Mouse (Mus musculus): ENCODE measurements around the gene Mta2. TPM values are rescaled to one million over a fixed set of nuclear protein-coding genes. Genes with fewer than 3 reads are reported as not detected.
"Not testable (repeated sequence)": the region's sequence is repeated elsewhere in the genome, so short reads cannot be mapped to it uniquely, and the experiment has no call there.

The Mta2 gene
- total RNA-seq, 2 experiments from 2014 or later = 60.6 to 67.9 TPM

DNA sequence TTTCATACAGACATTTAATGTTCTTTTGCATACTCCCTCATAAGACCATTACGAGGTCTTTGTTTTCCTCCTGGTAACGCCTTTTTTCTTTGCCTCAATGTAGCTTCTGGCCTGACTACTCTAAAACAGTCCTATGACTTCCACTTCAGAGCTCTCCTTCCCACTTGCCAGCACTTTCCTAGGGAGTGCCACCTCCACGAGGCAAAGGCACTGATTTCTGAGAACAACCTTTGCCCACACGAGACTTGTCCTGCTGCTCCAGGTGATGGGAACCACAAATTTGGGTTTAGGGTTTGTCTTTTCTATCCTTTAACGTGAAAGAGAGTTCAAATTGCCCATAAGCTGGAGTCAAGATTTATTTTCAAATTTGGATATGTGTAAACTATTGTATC lies 24.5 kb downstream of the Mta2 start:
- DNase-seq (ENCODE audit: low spot score in 2 of 2) = no peak

DNA sequence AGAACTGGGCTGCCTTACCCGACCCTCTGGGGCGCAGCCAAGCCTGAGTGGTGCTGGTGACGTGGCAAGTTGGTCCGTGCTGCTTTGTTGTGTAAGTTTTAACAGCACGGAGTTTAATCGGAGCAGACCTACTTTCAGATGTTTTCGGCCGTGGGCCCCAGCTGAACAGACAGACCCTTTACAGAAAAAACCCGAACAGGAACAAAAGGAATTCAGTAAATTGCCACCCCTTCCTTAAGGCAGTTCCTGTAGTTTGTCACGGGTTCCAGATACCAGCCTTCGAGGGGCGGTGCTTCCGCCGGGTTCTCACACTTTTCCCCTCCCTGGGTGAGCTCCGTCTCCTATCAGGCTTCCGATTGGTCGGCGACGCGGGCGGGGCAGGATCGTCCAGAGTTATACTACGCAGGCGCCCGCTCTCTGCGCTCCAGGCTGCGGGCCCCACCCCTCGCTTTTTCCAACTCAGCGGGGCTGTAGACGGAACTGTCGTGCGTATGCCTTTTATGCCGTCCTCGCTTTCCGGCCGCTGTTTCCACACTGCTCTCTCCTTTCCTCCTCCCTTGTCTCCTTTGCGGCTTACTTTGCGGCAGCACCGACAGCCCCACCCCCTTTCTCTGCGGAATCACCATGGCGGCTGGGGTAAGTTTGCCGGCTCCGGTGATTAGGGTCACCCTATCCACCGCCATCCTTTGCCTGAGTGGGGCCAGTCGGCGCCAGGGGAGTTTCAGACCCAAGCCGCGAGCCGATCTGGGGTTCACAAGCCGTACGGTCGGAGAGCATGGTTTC lies 25.1 kb downstream of the Mta2 start, which contains the start of gene Eef1g:
Eef1g (plus strand) TSS at position 452 of the 783 bp plus-strand sequence.
- peak; percentile 96 to 98 for DNase-seq (ENCODE audit: low spot score in 2 of 2)

DNA sequence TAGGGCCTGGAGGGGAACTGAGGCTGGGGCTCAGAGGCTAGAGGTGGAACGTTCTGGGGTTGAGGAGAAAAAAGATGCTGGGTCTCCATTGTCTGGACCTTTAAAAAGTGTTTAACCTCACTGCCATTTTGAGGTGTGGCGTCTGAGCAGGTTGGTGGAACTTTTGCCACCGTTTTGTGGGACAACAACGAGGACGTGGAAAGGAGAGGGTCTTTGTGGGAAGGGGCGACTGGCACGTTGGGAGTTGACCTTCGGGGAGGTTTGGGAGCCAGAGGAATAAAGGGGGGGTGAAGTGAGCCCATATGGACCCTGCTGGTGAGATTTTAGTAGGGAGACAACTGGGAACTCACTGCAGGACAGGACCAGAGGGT lies 25.7 kb downstream of the Mta2 start:
- no peak for DNase-seq (ENCODE audit: low spot score in 2 of 2)

DNA sequence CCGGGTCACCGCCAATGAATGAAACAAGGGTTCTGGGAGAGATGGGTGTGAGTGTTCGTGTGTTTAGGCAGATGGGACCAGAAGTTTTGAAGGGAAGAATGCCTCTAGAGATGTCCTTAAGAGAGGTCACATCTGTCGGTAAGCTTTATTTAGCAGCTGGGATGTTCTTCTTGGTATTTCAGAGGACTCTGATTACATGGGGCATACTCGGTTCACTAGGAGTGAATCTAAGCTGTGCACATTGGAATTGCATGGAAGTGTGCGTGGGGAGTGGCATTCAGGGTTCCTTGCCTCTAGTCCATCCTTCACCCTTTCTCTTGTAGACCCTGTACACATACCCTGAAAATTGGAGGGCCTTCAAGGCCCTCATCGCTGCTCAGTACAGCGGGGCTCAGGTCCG lies 26.2 kb downstream of the Mta2 start:
- no peak for DNase-seq (ENCODE audit: low spot score in 2 of 2)

DNA sequence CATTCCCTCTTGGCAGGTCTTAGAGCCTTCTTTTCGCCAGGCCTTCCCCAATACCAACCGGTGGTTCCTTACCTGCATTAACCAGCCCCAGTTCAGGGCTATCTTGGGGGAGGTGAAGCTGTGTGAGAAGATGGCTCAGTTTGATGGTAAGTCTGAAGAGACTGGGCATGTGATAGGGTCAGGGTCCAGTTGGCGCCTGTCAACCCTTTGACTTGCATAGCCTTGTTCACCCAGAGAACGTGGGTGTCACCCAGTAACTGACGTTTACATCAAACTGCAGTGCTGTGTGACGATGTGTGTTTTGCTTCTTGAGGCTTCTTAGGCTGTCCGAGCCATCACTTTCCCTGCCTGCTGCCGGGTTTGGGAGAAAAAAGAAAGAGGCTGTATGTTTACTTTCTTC lies 30.8 kb downstream of the Mta2 start:
- DNase-seq (ENCODE audit: low spot score in 2 of 2) = not testable (repeated sequence)

DNA sequence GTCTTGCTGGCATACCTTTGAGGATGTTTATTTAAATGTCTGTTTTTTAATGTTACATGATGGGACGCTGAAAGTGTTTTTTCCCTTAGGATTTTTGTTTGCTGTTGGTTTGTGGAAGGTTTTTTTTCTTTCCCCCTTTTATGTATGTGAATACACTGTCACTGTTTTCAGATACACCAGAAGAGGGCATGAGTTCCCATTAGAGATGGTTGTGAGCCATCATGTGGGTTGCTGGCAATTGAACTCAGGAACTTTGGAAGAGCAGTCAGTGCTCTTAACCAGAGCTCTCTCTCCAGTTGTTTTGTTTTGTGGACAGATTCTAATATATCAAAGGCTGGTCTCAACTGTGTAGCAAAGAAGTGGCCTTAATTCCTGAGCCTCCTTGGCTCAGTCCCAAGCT lies 33.0 kb downstream of the Mta2 start:
- no peak for DNase-seq (ENCODE audit: low spot score in 2 of 2)

DNA sequence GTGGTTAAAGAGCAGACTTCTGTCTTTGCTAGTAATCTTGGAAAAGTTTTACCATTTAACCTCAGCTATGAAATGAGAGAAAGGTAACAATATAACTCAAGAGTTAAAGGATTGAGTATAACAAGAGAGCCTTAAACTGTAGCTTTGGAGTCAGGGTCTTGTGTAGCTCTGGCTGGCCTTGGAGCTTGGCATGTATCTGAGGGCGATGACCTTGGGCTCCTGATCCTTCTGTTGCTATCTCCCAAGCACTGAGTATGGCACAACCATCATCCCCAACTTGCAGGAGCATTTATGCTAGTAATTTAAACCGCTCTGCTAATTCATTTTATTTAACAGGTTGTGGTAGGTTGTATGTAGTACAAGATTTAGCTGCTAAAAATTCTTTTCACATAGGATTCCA lies 33.8 kb downstream of the Mta2 start:
- DNase-seq (ENCODE audit: low spot score in 2 of 2) = no peak

DNA sequence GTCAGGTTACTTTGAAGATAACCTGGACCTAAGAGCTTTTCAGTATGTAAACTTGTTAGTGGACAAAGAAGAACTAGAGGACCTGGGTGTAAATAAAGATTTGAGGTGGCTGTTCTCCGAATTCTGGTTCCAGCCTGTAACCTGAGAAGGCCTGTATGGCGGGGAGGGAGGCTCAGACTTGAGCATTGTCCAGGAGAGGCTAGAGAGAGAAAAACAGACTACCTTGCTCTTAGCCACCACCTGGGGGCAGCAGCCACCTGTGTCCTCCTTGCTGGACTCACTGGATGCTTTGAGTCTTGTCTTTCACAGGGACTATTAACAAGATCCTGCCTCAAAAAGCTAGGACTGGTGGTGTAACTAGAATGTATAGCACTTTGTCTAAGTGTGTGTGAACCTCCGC lies 34.9 kb downstream of the Mta2 start:
- peak in 1 of 2 experiments; percentile 40 for DNase-seq (ENCODE audit: low spot score in 2 of 2)

DNA sequence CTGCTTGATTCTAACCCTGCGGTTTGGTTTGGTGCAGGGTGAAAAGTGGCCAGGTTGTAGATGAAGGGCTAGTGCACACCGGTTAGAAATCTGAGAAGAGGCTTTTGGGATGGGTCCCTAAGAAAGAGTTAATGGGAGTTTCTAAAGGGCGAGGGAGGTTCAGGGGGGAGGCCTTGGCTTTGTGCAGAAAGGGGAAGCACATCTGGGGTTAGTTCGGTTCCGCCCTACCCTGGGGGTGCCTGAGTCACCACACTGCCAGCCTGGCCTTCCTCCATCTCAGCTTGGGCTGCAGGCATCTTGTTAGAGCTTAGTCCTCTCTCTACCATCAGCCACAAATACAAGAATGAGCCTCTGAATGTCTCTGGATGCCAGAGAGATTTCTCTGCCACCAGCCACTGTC lies 39.1 kb downstream of the Mta2 start:
- no peak for DNase-seq (ENCODE audit: low spot score in 2 of 2)

DNA sequence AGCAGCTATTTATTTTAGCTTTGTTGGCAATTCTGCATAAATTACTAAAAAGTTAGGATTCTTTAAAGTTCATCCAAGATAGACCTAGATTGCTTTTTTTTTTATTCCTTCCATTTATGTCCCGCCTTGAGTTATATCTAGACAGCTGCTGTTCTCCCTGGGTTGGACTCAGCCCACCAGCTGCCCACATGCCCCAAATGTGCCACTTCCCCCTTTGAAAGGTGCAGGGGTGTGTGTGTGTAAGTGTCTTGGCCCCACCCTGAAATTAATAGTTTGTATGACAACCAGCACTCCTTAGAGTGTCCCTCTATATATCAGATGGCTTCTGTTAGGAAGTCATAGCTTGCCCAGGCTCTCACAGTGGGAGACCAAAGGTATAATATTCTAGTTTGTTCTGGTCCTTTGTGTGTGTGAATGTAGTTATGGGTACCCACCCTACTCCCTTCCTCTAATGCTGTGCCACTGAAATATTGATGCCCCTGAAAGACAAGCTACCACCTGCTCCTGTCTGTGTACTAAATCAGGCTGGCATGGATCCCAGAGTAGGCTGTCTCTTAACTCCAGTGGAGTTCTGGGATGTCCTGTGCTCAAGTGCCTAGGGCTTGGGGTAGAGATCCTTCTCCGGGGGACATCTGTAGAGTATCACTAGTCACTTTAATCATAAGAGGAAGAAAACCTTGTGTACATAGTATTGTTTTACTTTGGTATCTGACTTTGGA lies 39.9 kb downstream of the Mta2 start:
- no peak for DNase-seq (ENCODE audit: low spot score in 2 of 2)

DNA sequence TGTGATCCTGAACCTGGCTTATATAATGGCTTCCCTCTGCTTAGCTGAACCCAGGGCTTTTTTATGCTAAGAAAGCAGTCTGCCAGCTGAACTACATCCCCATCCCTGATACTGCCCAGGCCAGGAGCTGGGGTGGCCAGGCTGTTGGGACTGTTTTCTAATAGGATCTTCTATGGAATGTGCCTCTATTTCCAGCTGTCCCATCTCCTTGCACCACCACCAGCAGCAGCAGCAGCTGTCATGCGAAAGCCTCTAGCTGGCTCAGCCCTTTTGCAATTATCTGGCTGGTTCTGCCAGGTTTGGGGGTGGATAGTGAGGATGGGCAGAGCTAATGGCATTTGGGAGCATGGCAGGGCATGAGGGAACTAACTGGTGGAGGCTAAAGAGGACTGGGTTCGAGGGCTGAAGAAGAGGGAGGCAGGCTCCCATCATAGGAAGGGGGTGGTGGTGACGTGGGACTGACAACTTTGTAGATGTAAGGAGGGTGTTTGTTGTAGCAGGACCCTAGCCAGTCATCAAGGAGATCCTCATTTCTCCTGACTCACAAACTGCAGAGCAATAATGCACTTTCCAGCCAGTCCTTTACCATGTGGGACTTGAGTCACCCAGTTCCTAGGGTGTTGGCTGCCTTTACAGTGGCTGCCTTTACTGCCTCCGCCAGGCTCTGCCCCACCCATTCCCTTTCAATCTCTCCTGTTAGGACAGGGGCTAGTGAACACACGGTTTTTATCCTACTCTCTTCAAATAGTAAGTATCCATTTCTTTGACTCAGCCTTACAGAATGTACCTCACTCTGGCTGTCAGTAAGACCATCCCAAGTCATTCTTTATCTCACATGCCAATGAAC lies 40.9 kb downstream of the Mta2 start:
- DNase-seq (ENCODE audit: low spot score in 2 of 2) = no peak

DNA sequence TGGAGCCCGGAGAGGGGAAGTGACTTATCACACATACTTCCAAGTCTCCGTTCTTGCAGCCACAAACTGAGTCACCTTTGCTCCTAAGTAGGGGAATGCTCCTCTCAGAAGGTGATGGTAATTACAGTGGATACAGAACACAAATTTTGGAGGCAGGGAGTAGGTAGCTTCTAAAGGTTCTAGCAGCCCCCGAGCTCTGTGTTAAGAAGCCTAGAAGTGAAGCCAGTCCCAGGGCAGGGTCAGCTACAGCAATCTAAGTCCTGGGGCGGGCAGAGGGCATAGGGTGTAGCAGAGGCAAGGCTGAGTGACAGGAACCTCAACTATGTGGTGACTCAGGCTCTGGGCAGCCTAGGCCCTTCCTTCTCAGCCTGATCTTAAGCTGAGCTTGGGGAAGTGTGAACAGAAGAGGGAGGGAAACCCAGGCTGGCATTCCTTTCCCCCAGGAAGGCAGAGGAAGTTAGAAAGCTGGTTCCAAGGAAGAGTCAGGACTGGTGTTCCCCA lies 41.5 kb downstream of the Mta2 start:
- DNase-seq (ENCODE audit: low spot score in 2 of 2) = no peak

DNA sequence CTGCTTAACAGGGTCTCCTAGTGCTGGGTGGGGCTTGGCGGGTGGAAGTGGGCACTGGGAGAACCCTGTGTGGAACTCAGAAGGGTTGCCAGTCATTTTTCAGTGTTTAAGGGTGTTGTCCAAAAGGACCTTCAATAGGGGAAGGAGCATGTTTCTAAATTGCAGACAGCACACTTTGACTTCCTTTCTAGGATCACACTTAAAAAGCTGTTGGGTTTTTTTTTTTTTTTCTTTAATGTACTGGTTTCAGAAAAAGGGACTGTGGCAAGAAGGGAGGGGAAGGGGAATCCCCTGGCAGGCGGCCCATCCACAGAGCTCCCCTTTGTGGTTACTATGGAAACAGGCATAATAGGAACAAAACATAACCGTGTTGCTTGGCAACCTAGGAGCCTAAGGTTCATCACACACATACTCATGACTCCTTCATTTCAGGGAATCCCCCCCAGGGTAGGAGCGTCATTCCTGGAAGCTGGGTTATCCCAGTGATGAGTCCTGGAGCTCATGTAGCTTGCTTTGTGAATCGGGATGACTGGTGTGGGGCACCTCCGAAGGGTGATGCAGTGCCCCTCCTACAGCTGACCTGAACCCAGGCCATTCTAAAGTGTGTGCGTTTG lies 42.7 kb downstream of the Mta2 start:
- DNase-seq (ENCODE audit: low spot score in 2 of 2) = peak; percentile 49 to 64

DNA sequence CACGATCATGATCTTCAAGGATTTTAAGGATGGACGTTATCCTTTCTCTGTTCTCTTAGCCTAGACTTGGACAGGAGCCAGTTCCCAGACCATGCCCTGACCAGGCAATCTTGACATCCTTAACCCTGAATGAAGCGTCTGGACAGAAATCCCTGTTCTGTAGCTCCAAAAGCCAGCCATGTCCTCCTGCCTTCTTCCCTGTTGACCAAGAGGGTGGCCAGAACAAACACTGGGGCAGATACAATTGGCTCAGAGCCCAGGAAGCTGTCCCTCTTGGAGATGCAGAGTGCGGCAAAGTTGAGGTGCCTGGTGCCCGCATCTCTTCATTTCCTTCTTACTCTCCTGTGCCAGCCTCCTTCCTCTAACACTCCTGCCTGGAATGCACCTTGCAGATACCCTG lies 44.2 kb downstream of the Mta2 start:
- no peak for DNase-seq (ENCODE audit: low spot score in 2 of 2)

DNA sequence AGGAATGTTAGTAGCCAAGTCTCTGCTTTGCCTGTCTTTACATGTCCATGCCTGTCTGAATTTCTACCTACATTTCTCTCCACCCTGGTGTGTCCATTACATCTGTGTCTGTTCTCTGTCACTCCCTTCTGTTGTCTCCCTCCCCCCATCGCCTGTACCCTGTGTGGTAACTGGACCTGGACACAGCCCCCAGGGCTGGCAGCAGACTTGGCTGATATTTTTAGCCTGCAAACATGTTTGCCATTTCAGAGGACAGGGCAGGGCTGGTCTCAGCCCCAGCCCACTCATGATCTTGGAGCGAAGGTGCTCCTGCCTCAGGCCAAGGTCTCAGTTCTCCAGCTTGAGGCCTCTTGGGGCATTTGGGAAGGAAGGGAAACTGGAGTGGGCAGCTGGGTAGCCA lies 46.1 kb downstream of the Mta2 start:
- DNase-seq (ENCODE audit: low spot score in 2 of 2) = no peak

DNA sequence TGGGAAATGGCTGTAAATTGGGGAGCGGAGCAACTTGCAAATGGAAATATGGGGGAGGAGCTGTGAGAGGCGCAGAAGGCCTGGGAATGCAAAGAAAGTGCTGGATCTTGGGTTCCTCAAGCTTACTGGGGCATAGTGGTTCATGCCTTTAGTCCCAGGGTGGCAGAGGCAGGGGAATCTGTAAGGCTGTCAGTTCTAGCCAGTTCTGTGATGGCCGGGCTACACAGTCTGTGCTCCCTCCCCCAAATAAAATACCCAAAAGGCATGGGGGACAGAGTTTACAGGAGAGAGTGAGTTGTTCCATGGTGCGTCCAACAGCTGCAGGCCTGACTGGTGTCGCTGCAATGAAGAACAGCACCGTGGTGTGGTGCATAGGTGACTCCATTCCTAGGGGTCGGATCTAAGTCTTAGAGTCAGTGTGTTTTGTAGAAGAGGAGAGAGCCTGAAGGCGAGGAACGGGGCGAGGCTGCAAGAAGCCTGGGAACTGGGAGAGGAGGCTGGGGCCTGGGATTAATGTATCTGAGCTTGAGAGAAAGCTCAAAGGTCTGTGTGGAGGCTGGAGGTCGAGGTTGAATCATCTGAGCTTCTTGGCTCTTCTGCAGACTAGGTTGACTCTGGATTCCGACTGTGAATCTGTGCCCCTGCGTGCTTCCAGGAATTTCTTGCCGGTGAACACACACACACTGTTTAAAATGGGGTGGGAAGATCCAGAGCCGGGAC lies 46.8 kb downstream of the Mta2 start:
- no peak for DNase-seq (ENCODE audit: low spot score in 2 of 2)

DNA sequence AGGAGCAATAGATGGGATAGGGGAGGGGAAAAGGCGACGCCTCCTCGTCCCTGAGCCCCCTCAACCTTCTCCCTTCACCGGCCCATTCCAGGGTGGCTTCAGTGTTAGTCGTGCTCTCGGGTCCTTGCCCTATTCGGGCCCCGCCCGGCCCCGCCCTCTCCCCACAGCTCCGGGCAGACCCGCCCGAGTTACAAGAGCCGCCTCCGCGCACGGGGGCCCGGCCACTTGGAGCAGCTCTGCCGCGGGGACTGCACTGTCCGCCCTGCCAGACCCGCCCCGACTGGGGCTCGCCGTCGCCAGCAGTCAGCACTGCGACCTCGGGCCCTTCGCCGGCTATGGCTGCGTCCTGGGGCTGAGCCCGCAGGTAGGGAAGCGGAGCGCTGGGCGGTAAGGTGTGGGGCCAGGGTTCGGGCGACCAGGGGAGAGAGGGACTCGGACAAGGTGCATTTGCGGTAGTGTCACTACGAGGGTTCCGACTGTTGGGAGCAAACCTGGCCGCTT lies 47.4 kb downstream of the Mta2 start, which contains the start of gene Ahnak:
Ahnak (plus strand) TSS at position 219 of the 501 bp plus-strand sequence.
- peak in 1 of 2 experiments; percentile 31 for DNase-seq (ENCODE audit: low spot score in 2 of 2)

DNA sequence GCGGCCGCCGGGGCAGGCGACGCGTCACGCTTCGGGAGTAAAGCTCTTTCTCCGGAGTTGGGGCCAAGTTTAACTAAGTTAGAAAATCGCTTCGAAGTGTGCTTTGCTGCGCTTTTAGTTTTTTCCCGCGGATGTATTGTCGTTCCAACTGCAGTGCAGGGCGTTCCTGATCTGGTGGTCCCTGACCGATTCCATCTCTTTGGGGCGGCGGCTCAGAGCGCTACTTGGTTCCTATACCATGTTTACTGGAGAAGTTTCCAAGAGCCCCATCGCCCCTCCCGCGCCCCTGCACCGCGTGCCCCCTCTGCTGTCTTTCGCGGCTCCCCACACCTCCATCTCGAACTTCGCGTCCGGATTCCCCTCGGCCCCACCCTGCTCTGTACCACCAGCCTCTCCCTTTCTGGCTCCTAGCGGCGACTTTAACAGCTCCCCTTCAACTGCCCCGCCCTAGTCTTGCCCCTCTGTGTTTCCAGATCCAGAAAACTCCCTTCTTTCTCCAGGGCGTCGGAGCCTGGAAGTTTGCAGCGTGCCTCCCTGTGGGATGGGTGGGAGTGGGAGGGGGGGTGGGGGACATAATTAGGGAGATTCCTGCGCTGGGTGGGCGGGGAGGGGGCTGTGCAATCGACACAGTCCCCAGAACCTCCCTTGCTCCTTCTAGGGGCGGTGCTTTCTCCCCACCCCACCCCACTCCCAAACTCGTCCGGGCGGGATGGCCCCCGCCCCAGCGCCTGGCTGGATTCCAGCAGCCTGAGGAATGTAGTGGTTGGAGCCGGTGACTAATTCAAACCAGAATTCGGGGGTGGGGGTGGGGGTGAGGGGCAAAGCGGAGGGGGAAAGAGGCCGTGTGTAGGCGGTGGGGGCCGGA lies 48.1 kb downstream of the Mta2 start:
- DNase-seq (ENCODE audit: low spot score in 2 of 2) = peak in 1 of 2 experiments; percentile 43

DNA sequence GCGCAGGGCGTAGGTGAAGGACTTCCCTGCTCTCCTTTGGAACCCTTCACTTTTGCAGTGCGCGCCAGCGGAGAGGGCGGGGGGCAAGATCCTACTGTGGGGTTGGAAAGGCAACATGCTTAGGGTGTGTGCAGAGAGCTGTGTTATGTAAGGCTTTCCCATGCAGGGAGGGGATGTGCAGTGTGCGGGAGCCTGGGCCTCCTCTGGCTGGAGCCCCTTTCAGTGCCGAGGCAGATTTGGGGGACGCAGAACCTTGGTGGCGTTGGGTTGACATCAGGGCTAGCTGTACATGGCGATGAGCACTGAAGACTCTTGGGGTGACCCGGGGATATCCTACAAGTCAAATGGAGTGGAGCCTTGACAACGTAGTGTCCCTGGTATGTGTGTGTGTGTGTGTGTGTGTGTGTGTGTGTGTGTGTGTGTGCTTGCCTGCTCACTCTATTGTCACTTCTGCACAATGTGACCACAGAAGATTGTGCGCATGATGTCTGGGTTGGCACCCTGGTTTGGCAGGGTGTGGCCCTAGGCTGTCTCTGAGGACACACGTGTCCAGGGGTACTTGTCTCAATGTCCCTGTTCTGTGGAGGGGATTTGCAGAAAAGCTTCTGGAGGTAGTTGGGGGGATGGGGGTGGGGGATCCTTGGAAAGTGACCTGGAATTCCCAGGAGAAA lies 48.9 kb downstream of the Mta2 start:
- DNase-seq (ENCODE audit: low spot score in 2 of 2) = no peak

All from layer of hippocampus, postnatal 10 days (tissue).